Mouse (Mus musculus): Measurements from ENCODE around the gene Mpzl3. TPM values are rescaled to one million over a fixed set of nuclear protein-coding genes. Genes with fewer than 3 reads are reported as not detected.

Mpzl3 gene
- total and polyA plus RNA-seq, 3 experiments: 3.1 to 5.3 (median 5.2) TPM

- in situ Hi-C loops (cut with MboI; ENCODE audit: low pct_ligation_motif_present, low pct_unique_long_range_greater_than_20kb, low sequenced_read_pairs) (loop anchor here (5.0 kb wide), 1 partner anchor 93 kb away; no protein-coding TSS in a partner anchor), dilution Hi-C loops (cut with MboI; ENCODE audit: extremely low pct_ligation_motif_present, extremely low pct_unique_long_range_greater_than_20kb, low sequenced_read_pairs) (no loop called here)
- Histone ChIP-seq H3K4me2 (ENCODE audit: insufficient read depth, low read depth, poor library complexity, severe bottlenecking) (no peak overlapping the region), H3K36me3 (replicated peaks in 1 of 2; ENCODE audit: control insufficient read depth in 1 of 2, insufficient read depth in 1 of 2, low read length in 1 of 2) (no peaks in the 10 kb centered on the region), H3K9me3 (replicated peaks; ENCODE audit: low read length) (no peaks in the 10 kb centered on the region), H3K27ac (ENCODE audit: insufficient read depth, low read depth) (no peak overlapping the region), H3K4me1 (ENCODE audit: control insufficient read depth in 1 of 2, insufficient read depth in 2 of 2) (peaks cover 8 to 35% of the 10 kb centered on the region in 2 experiments), H3K27me3 (replicated peaks) (peaks cover 39% of the 10 kb centered on the region), H3K4me3 (replicated peaks in 1 of 3; ENCODE audit: low read depth in 2 of 3, low read length in 2 of 3, poor library complexity in 1 of 3) (no peak overlapping the region), H3K79me2 (replicated peaks; ENCODE audit: control insufficient read depth, extremely low read depth, insufficient read depth, poor library complexity, severe bottlenecking) (no peaks in the 10 kb centered on the region), H3K9ac (ENCODE audit: insufficient read depth, low read depth) (no peak overlapping the region)
- DNase-seq (ENCODE audit: extremely low read depth): no peak
- no peak for TF ChIP-seq PAX5 (IDR thresholded peaks at IDR 0.05; ENCODE audit: low read length)
- TF ChIP-seq MAZ (IDR thresholded peaks at IDR 0.05; ENCODE audit: low read depth, low read length): no peak
- TF ChIP-seq ZMIZ1 (IDR thresholded peaks at IDR 0.05; ENCODE audit: low read depth, low read length): no peak
- TF ChIP-seq NELFE (IDR thresholded peaks at IDR 0.05; ENCODE audit: low read depth, low read length): no peak
- no peak for TF ChIP-seq CHD2 (IDR thresholded peaks at IDR 0.05; ENCODE audit: low read length)
- TF ChIP-seq ZKSCAN1 (IDR thresholded peaks at IDR 0.05; ENCODE audit: borderline replicate concordance, low read depth, low read length): no peak
- no peak for TF ChIP-seq JUND (conservative IDR thresholded peaks at IDR 0.05; ENCODE audit: low read depth, low read length)
- TF ChIP-seq E2F4 (IDR thresholded peaks at IDR 0.05; ENCODE audit: insufficient replicate concordance, low read depth, low read length): no peak
- no peak for TF ChIP-seq RCOR1 (conservative IDR thresholded peaks at IDR 0.05; ENCODE audit: low read depth, low read length)
- no peak for TF ChIP-seq HCFC1 (IDR thresholded peaks at IDR 0.05; ENCODE audit: low read depth, low read length)
Observed at GRCm38 (mm10) chr9:45119954-45120530, 65.1 kb downstream of the Mpzl3 start.

DNA sequence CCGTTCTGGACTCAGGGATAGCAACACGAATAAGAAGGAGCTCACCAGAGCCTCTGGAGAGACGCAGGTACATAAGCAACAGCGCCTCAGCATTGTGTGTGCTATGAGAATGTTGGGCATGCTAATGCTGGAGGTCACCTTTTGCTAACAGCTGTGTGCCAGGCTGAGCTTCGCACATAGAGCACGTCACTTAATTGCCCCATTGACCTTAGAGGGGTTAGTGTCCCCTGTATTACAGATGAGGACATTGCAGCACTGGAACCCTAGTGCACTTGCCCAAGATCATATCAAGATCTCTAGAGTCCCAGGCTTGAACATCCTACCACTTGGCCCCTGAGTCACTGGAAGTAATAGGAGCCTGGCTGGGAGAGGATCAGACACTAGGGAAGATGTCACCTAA, 65.6 kb downstream of the Mpzl3 start:
- Histone ChIP-seq H3K4me3 (replicated peaks in 1 of 3; ENCODE audit: low read depth in 2 of 3, low read length in 2 of 3, poor library complexity in 1 of 3) (no peak overlapping the region), H3K4me1 (ENCODE audit: control insufficient read depth in 1 of 2, insufficient read depth in 2 of 2) (peaks cover 8 to 35% of the 10 kb centered on the region in 2 experiments), H3K9ac (ENCODE audit: insufficient read depth, low read depth) (no peak overlapping the region), H3K4me2 (ENCODE audit: insufficient read depth, low read depth, poor library complexity, severe bottlenecking) (no peak overlapping the region), H3K27ac (ENCODE audit: insufficient read depth, low read depth) (no peak overlapping the region), H3K9me3 (replicated peaks; ENCODE audit: low read length) (no peaks in the 10 kb centered on the region), H3K79me2 (replicated peaks; ENCODE audit: control insufficient read depth, extremely low read depth, insufficient read depth, poor library complexity, severe bottlenecking) (no peaks in the 10 kb centered on the region), H3K36me3 (replicated peaks in 1 of 2; ENCODE audit: control insufficient read depth in 1 of 2, insufficient read depth in 1 of 2, low read length in 1 of 2) (no peaks in the 10 kb centered on the region), H3K27me3 (replicated peaks) (peaks cover 44% of the 10 kb centered on the region)
- TF ChIP-seq GABPA (IDR thresholded peaks at IDR 0.05; ENCODE audit: insufficient replicate concordance, low read depth, low read length): no peak
- TF ChIP-seq SMC3 (IDR thresholded peaks at IDR 0.05; ENCODE audit: low read depth, low read length): no peak
- no peak for TF ChIP-seq MAZ (IDR thresholded peaks at IDR 0.05; ENCODE audit: low read depth, low read length)
- TF ChIP-seq MAX (IDR thresholded peaks at IDR 0.05; ENCODE audit: low read length): no peak
- TF ChIP-seq MEF2A (IDR thresholded peaks at IDR 0.05; ENCODE audit: borderline replicate concordance, low read depth, low read length): no peak
- no peak for TF ChIP-seq TCF12 (IDR thresholded peaks at IDR 0.05; ENCODE audit: low read depth, low read length)
- no peak for TF ChIP-seq ZKSCAN1 (IDR thresholded peaks at IDR 0.05; ENCODE audit: borderline replicate concordance, low read depth, low read length)
- no peak for TF ChIP-seq TBP (conservative IDR thresholded peaks at IDR 0.05; ENCODE audit: low read depth, low read length)
- TF ChIP-seq CHD1 (IDR thresholded peaks at IDR 0.05; ENCODE audit: low read depth, low read length): no peak
- TF ChIP-seq SIN3A (IDR thresholded peaks at IDR 0.05; ENCODE audit: low read length): no peak
- DNase-seq (ENCODE audit: extremely low read depth): no peak
- in situ Hi-C loops (cut with MboI; ENCODE audit: low pct_ligation_motif_present, low pct_unique_long_range_greater_than_20kb, low sequenced_read_pairs) (no loop called here), dilution Hi-C loops (cut with MboI; ENCODE audit: extremely low pct_ligation_motif_present, extremely low pct_unique_long_range_greater_than_20kb, low sequenced_read_pairs) (no loop called here)

Data from CH12.LX (cell line).